Mouse (Mus musculus) stomach, postnatal 0 days (tissue): ENCODE results near the gene Retreg3. TPM values are rescaled to one million over a fixed set of nuclear protein-coding genes. Genes with fewer than 3 reads are reported as not detected.

Source experiments
- ATAC-seq: fragments of 200-750 bp; cut with Nextera tagmentation; 2 replicates; pipeline ENCODE4 v1.8.0; 2017; ENCODE audit not compliant: low FRiP score, low TSS enrichment
- DNase-seq: peaks from one replicate; pipeline ENCODE4 v3.0.0-alpha.2; 2016; ENCODE audit warnings: low spot score
- H3K27ac ChIP-seq: fragments of 300-500 bp; sonication (generic); replicated peaks from 2 replicates; pipeline ENCODE4 v1.5.1; 2014; ENCODE audit warnings: mild to moderate bottlenecking, control low read depth
- H3K27me3 ChIP-seq: fragments of 300-500 bp; sonication (generic); 2 replicates; pipeline ENCODE4 v1.6.1; 2014; ENCODE audit warnings: low read length; ENCODE audit not compliant: control insufficient read depth, insufficient read depth
- H3K36me3 ChIP-seq: fragments of 300-500 bp; sonication (generic); 2 replicates; pipeline ENCODE4 v1.6.1; 2014; ENCODE audit warnings: low read length, mixed read lengths; ENCODE audit not compliant: control insufficient read depth, insufficient read depth
- H3K4me1 ChIP-seq: fragments of 300-500 bp; sonication (generic); replicated peaks from 2 replicates; pipeline ENCODE4 v1.6.1; 2014; ENCODE audit warnings: antibody characterized with exemption; ENCODE audit not compliant: control insufficient read depth, insufficient read depth
- H3K4me2 ChIP-seq: fragments of 300-500 bp; sonication (generic); replicated peaks from 2 replicates; pipeline ENCODE4 v1.6.1; 2014; ENCODE audit warnings: low read depth, mild to moderate bottlenecking, control low read depth, moderate library complexity
- H3K4me3 ChIP-seq: fragments of 300-500 bp; sonication (generic); 2 replicates; pipeline ENCODE4 v1.5.1; 2014; ENCODE audit warnings: low read depth, low read length, control low read depth
- H3K9ac ChIP-seq: fragments of 300-500 bp; sonication (generic); 2 replicates; pipeline ENCODE4 v1.6.1; 2014; ENCODE audit warnings: mild to moderate bottlenecking, low read length, control low read depth, mixed read lengths
- H3K9me3 ChIP-seq: fragments of 300-500 bp; sonication (generic); 2 replicates; pipeline ENCODE4 v1.6.1; 2016; ENCODE audit warnings: low read length; ENCODE audit not compliant: control insufficient read depth
- CTCF ChIP-seq: IDR thresholded peaks from 2 replicates; pipeline ENCODE4 v1.5.1; 2016; ENCODE audit warnings: antibody characterized with exemption, low read depth, mild to moderate bottlenecking, moderate library complexity
- EP300 ChIP-seq: optimal IDR thresholded peaks from 2 replicates; pipeline ENCODE3; 2016; ENCODE audit warnings: antibody characterized with exemption
- WGBS: fragments of 180-500 bp; shearing (Covaris S2); extraction: QIAGEN DNeasy Blood & Tissue Kit; methylation state at CpG from one replicate; pipeline ENCODE4 v1.1.7; 2014; 5-methylcytosine and 5-hydroxymethylcytosine counted together
- polyA plus RNA-seq: library from polyadenylated mRNA; unstranded; fragments of >200 nt; fragmentation: Nextera tagmentation; extraction: Ambion mirVana; gene quantifications from 2 replicates; pipeline ENCODE4 v1.2.1, GENCODE M21; 2015

Retreg3 gene
- polyA plus RNA-seq, 1 experiment from 2014 or later: 16.1 TPM

- no peak overlapping the region for H3K4me2 ChIP-seq
- H3K9me3 ChIP-seq: no peaks in the 10 kb centered on the region
- no peak for DNase-seq
- H3K9ac ChIP-seq: no peak overlapping the region
- TF ChIP-seq CTCF: no peak
- TF ChIP-seq EP300: no peak
- H3K27me3 ChIP-seq: no peaks in the 10 kb centered on the region
- no peaks in the 10 kb centered on the region for H3K36me3 ChIP-seq
- peak; percentile 45 for ATAC-seq
- 63% methylated on average over 1 of the region's 1 CpGs for WGBS
- peaks cover 6% of the 10 kb centered on the region; the same call in 1 of the 2 replicates for H3K4me1 ChIP-seq
- H3K4me3 ChIP-seq: no peak overlapping the region
- H3K27ac ChIP-seq: no peak overlapping the region
Measured at GRCm38 (mm10) chr11:101152825-101153224, 33.1 kb upstream of the Retreg3 start.

- DNase-seq: no peak
- Histone ChIP-seq H3K4me3 (no peak overlapping the region), H3K4me1 (peaks cover 6% of the 10 kb centered on the region; the same call in 1 of the 2 replicates), H3K36me3 (no peaks in the 10 kb centered on the region), H3K27me3 (no peaks in the 10 kb centered on the region), H3K9me3 (no peaks in the 10 kb centered on the region), H3K9ac (no peak overlapping the region), H3K4me2 (no peak overlapping the region), H3K27ac (no peak overlapping the region)
- no peak for ATAC-seq
- 51% methylated on average over 2 of the region's 2 CpGs for WGBS
- TF ChIP-seq CTCF: peak; percentile 6; the same call in 1 of the 2 replicates
- TF ChIP-seq EP300: no peak
Measured at GRCm38 (mm10) chr11:101151063-101151462, 31.4 kb upstream of the Retreg3 start.

GRCm38 (mm10) chr11:101149178-101150105, 29.7 kb upstream of the Retreg3 start:
- Histone ChIP-seq H3K9ac (peak overlapping the region; percentile 47; the same call in 1 of the 2 replicates), H3K9me3 (no peaks in the 10 kb centered on the region), H3K4me1 (0 out of 2 replicates have a peak, but pooled peaks cover 6% of the 10 kb centered on the region), H3K4me3 (no peak overlapping the region), H3K4me2 (no peak overlapping the region), H3K36me3 (no peaks in the 10 kb centered on the region), H3K27ac (peak overlapping the region; percentile 81), H3K27me3 (no peaks in the 10 kb centered on the region)
- 9% methylated on average over 9 of the region's 9 CpGs for WGBS
- TF ChIP-seq EP300 (no peak), CTCF (no peak)
- DNase-seq (no peak), ATAC-seq (peak; percentile 36; the same call in 1 of the 2 replicates)

GRCm38 (mm10) chr11:101148751-101149150, 29.1 kb upstream of the Retreg3 start:
- Histone ChIP-seq H3K27me3 (no peaks in the 10 kb centered on the region), H3K4me3 (no peak overlapping the region), H3K36me3 (no peaks in the 10 kb centered on the region), H3K4me1 (0 out of 2 replicates have a peak, but pooled peaks cover 6% of the 10 kb centered on the region), H3K4me2 (no peak overlapping the region), H3K9ac (no peak overlapping the region), H3K27ac (peak overlapping the region; percentile 81), H3K9me3 (no peaks in the 10 kb centered on the region)
- no peak for ATAC-seq
- DNase-seq: no peak
- TF ChIP-seq EP300 (no peak), CTCF (no peak)
- WGBS: 63% methylated on average over 10 of the region's 10 CpGs

GRCm38 (mm10) chr11:101146377-101146776, 26.7 kb upstream of the Retreg3 start:
- ATAC-seq (no peak), DNase-seq (no peak)
- no peaks in the 10 kb centered on the region for H3K9me3 ChIP-seq
- H3K4me3 ChIP-seq: no peak overlapping the region
- no peak overlapping the region for H3K27ac ChIP-seq
- H3K9ac ChIP-seq: no peak overlapping the region
- TF ChIP-seq EP300: no peak
- no peak for TF ChIP-seq CTCF
- H3K36me3 ChIP-seq: no peaks in the 10 kb centered on the region
- WGBS: 35% methylated on average over 10 of the region's 10 CpGs
- 0 out of 2 replicates have a peak, but pooled peaks cover 6% of the 10 kb centered on the region for H3K4me1 ChIP-seq
- no peaks in the 10 kb centered on the region for H3K27me3 ChIP-seq
- no peak overlapping the region for H3K4me2 ChIP-seq
